Mouse (Mus musculus) cerebellum, postnatal 4 days (tissue): ENCODE measurements around the gene Ksr1.

Experiments
- DNase-seq, 2 experiments: peaks; one replicate each; pipeline ENCODE4 v3.0.0; 2022; ENCODE audit warnings: low spot score in 2 of 2, mixed read lengths in 1 of 2

Ksr1 gene

DNA sequence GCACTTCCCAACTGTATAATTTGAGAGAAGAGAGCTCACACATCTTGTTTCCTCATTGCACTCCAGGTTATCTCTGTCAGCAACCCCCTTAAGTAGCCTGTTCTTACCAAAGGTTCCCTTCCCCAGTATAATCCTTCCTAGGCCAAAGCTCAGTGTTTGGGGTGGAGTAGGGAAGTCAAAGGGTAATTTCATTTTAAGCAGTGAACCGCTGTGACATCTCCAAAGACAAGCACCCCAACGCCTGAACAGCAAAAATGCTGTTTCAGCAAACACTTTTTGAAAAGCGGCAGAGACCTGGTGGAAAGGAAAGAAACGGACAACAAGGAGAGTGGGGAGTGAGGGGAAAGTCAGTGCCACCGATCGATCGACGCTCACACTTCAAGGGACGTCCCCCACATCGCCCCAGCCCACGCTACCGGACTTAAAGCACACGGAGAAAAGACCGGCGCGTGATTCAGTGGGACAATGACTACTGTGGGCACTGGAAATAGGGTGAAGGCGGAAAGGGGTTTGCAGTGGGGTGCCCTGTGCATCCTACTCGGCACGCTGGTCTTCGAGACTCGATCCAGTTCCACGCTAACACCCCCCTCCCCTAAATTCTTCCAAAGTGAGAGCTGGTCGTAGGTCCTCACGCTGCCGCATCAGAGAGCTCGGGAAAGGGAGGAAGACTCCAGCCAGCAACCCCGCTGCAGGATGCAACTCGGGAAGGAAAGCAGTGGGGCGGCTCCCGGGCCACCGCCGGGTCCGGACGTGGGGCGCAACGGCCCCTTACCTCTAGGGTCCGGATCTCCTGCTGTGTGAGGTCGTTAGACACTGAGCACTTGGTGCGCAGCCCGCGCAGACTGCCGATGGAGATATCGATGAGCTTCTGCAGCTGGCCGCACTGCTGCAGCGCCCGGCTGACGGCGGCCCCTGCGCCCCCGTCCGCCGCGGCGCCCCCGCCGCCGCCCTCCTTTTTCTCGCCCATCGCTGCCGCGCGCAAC is 633 bp downstream of the Ksr1 start:
- peak in 1 of 2 experiments; percentile 44 for DNase-seq

DNA sequence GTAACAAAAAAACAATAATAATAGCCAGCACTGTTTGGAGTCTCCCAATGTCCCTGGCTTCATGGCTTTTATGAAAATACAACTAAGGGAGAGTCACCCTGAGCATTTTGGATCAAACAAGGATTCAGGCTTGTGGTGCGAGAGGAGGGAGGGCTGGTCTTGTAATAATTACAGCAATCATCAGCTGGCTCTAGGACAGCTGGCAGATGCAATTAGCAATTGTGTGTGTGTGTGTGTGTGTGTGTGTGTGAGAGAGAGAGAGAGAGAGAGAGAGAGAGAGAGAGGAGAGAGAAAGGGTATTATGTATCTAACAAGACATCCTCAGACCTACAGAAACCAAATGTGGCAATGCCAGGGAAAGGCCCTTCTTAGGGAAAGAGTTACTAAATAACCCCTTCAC is 1.5 kb downstream of the Ksr1 start:
- DNase-seq = no peak

DNA sequence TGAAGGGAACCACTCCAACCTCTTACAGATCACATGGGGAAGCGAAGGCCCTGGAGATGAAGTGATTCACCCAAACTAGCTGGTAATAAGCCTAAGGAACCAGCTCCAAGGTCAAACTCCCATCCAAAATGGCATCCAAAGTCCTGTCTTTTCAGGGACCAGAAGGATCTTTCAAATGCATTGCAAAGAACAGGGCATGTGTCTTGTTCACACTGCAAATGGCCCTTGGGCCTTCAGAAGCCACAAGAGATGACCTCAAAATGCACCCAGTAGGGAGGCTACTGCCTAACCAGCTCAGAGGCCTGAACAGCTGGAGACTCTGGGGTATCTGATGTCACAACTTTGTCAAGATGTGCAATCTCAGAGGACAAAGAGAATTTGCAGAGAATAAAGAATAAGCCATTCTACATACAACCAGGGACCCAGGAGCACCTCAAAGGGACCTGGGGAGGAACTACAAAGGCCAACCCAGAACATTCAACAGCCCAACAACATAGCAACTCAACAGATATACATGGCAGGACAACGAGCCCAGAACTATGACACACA is 2.1 kb downstream of the Ksr1 start:
- no peak for DNase-seq

DNA sequence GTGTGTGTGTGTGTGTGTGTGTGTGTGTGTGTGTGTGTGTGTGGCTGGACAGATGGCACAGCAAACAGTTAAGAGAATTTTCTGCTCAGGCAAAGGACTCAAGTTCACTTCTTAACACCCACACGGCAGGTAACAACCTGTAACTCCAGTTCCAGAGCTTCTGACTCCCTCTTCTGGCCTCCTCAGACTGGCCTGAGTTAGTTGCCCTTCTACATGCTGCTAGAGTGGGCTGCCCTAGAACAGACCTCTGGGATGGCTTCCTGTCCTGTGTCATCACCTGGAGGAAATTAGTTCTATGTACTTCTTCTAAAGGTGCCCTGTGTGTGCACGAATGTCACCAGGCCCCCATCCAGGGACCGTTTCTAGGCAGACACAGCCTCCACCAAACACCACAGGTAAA is 2.9 kb downstream of the Ksr1 start:
- no peak for DNase-seq

DNA sequence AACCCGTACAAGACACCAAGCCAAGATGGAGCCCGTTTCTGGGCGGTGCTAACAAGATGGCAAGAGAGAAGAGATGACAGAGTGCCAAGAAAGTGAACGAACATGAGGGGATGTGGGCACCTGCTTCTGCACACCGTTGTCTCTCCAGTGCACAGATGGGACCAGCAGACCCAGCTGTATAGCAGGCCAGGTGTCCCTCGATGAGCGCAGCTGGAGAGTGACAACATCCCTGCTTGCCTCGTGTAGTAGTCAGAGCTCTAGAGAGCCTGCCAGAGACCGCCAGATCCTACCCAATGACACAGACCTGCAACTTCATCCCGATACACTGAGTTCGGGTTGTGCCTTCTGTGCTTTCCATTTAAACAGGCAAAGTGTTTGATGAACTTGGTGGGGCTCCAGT is 3.8 kb downstream of the Ksr1 start:
- no peak for DNase-seq

DNA sequence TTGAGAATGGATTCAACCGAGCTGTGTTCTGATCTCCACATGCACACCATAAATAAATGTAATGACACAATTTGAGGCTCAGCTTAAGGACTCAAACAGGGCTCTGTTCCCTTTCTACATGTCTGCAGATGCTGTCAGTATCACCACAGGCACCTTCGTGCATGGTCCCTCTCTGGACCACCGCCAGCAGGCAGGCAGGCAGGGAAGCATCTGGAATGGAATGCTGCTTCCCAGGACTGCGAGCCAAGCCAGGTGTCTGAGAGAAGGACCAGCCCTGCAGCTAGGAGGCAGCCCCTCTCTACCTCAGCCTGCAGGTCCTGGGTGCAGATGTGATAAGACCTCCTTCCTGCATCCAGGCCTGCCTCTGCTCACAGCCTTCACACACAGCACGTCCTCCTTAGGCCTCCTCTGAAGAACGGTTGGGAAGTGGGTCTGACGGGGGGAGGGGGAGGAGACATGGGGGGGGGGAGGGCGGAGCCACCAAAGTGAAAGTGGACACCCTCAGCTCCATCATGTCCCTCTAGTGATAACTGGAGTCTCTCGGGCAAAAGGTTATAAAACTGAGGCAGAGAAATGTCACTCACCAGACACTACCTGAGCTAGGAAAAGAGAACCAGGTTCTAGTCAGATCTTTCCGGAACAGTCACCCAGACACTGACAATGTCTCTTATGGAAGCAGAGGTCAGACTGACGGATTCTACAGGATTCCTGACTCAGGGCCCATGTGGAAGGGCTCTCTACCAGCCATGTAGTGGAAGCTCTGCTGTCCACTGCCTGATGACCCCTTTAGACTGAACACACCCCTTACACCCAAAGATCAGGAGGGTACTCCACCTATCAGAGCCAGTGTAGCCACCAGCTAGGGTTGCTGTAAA is 4.7 kb downstream of the Ksr1 start:
- no peak for DNase-seq

DNA sequence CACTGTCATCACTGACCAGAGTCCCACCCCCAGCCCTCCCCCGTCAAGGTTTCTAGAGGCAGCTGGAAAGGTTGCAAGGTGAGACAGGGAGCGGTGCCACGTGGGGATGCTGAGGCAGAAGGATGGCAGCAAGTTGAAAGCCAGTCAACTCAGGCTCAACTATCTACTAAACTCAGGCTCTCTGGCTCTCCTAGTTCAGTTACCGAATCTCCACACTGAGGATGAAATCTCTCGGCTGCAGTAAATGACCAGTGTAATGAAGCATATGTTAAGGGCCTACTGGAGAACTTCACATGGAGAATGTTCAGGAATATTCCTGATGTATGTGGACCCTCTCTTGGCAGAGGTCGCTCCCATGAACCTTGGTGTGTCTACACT is 5.7 kb downstream of the Ksr1 start:
- no peak for DNase-seq

DNA sequence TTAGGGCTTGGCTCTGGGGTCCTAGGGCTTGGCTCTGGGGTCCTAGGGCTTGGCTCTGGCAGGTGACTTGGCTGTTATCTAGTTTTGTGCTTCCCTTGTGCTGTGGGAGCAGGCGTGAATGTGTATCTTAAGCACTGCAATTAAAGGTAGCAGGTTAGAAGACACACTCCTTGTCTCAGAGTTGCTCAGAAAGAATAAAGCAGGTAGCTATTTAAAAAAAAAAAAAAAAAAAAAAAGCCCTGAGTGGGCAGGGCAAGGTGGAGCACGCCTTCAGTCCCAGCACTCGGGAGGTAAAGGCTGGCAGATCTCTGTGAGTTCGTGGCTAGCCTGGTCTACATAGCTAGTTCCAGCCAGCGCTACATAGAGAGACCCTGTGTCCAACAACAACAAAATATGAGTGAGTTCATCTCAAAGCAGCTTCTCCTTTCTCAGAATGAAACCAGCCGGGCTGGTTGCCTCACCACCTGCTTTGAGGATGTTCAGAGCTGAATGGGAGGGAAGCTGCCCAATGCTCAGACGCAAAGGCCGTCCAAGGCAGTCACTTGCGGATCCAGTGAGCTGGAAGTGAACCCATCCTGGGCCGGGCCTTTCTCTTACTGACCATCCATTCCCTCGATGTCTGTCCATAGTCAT is 6.2 kb downstream of the Ksr1 start:
- DNase-seq = no peak

DNA sequence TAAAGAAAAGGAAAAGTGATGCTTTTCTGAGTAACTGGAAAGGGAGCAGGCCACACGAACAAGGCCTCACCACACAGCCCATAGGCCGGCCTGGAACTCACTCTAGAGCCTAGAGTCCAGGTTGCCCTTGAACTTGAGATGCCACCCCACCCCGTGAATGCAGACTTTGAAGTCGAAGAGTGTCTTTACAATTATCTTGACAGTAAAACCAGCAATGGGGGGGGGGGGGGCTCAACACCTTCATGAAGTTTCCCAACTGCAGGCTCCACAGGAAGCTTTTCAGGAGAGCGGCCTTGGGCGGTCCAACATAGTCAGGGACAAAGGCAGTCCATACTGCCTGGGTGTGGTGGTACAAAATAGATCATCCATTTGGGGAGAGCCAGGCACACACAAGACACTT is 7.6 kb downstream of the Ksr1 start:
- no peak for DNase-seq

DNA sequence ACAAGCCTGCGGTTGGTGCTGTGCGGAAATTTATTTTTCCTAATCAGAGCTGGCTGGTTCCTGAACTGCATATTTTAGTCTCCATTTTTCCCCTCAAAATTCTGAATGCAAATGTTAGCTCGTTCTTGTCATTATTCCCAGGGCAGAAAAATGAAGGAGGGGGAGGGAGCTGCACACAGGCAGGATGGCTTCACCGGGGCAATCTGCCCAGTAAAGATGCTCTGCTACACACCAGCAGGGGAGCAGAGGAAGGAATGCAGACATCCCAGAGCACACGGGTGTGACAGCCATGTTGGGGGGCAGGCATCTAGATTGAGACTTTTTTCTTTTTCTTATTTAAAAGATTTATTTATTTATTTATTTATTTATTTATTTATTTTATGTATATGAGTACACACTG is 9.0 kb downstream of the Ksr1 start:
- DNase-seq = no peak

DNA sequence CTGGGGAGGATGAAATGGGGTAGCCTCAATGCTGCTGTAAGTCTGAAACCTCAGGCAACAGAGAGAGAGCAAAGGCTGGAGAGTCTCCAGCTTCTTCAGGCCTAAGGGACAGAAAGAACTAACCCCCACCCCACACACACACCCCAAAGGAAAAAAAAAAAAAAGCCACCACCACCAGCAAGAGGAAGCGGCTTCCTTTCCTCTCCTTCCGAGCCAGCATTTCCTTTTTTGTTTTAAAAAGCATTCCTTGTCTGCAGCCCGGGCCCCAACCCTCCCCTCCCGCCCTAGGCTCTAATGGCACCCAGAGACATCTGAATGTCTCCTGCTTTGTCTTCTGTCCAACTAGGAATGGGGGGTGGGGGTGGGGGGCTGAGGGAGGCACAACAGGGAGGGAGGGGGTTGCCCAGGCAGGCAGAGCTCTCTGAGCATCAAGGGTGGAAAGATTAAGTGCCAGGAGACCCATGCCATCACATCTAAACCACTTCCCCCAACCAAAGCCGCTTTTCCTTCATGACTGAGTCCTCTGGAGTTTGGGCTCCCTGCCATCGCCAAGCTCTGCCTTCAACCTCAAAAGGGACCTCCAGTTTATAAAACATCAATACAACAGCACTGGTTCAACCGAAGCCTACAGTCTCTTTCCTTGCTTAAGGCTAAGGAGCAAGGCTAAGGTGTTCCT is 10.4 kb downstream of the Ksr1 start:
- no peak for DNase-seq

DNA sequence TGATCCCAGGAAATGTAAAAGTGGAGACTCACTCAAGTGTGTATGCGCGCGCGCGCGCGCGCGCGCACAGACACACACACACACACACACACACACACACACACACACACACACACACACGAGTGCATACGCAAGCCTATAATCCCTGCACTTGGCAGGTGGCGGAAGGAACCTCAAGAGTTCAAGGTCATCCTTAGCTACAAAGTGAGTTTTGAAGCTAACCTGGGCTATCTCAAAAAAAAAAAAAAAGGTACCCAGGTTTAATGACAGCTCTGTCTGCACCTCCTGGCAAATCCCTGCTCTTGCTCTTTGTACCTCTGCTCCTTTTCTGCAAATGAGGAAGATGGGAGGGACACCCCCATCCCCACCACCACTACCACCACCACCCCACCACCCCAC is 11.1 kb downstream of the Ksr1 start:
- no peak for DNase-seq

DNA sequence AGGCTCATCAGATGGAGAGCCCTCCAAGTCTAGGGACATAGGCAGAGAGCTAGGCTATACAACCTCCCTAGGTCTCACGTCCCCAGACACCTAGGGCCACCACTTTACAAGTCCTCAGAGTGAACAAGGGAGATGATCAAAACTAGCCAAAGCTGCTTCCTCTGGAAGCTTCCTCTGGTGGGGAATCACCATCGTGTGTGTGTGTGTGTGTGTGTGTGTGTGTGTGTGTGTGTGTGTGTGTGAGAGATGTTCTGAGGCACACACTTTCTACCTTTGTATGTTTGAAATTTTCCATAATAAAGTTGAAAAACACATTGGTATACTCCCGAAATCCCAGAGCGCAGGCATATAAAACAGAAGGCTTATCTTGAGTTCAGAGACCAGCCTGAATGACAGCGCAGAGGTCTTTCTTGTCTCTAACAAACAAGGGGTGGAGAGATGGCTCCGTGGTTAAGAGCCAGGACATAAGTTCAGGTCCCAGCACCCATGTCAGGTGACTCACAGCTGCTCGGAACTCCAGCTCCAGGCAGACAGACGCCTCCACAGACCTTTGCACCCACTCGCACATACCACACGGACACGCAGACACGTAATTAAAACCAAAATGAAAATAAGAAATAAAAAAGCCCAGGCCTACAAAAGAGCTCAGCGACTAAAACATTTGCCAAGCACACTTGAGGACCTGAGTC is 11.6 kb downstream of the Ksr1 start:
- no peak for DNase-seq

DNA sequence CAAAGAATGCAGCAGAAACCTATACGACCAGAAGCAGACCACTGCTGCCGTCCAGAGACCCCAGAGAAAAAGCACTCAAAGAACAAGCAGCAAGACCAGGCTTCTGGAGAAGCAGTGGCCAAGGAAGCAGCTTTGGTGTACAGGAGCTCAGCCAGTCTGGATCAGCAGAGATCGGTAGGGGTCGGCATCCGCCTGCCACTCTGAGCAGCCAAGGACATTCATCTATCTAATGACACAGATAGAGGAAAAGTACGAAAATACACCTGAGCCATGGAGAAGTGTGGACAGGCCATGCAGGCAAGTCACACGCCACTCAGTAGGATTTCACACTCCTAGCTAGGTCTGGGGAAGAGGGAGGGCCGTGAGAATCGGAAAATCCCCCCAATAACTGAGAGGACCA is 12.2 kb downstream of the Ksr1 start:
- DNase-seq = no peak

DNA sequence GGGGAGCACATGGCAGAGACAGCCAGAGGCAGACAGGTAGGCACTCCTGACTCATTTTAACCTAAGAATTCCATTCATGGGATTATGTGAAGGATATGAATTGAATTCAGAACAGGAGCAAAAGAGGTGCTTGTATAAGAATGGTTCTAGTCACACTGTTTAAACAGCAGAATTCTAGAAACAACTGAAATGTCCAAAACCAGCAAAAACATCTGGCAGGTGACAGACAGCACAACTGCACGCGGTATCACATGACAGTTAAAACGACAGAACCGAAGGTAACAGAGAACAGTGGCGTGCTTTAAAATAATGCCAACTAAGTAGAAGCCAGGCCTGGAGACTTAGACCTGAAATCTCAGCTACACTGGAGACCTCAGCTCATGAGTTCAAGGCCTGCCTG is 13.2 kb downstream of the Ksr1 start:
- DNase-seq = no peak

DNA sequence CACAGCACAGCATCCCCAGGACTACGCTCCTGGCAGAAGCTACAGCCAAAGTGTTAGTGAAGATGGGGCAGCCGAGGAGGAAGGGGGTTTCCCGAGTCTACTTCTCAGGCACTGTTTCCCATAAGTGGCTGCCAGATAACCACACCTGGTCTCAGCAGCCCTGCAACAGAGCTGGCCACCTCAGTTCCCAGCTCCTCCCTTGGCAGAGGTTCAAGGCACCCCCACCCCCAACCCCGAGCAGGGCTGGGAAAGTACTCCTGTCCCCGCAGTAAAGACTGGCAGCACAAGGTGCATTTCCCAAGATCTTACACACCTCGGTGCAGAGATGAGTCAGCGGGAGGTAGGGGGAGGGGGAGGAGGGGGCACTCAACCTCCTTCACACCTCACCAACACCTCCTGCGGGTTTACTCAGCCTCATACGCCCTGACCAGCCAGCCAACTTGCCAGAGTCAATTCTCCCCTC is 14.2 kb downstream of the Ksr1 start:
- DNase-seq = no peak

DNA sequence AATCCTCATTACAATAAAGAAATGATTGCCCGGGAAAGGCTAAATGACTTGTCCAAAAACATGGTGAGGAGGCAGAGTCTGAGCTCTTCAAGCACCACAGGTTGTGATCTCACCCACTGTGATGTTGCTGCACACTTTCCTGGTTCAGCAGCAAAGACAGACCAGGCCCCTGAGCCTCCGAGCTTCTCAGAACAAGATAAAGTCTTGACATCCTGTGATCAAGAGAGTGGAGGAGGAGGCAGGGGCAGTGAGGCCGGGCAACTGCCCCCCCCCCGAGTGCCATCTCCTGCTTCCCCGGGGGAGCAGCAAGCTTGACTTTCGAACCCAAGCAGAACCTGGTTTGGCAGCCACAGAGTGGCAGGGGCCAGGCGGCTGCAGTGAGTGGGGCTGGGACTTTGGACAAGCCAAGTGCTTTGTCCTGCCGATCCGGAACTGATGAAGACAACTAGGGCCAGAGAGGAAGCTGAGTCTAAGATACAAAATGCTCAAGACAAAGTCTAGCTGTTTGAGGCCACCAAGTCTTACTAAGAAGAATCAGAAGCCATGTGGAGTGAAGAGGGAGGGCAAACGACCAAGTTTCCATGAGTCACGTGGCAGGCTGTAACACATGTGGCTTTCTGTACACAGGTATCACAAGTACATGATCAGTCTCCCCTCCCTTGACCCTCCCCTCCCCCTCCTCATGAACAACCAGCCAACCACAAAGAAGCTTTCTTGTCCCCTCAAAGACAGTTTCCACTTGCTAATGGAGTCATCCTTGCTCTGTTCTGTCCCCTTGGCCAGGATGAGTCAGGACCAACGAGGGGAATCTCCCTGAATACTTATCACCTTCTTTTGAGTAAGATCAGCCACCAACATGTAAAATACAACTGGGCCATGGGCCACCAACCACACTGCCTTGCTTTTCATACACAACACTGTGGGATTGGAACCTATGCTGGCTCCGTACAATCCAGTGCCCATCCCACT is 16.5 kb downstream of the Ksr1 start:
- no peak for DNase-seq

DNA sequence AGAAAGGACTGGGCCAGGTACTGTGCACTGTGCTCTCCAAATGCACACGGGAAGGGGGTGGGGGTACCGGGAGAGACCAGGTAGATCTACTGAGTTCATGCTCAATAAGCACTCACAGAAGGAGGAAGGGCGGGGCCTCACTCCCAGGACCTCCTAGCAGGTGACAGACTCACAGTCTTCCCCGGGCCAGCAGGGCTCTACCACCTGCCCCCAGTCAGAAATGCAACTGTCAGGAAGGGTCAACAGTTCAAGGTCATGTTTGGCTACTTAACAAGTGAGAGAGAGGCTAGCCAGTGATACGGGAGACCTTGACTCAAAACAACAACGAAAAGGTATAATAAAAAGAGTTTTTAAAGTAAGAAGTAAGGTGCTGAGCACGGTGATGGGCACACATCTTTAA is 18.0 kb downstream of the Ksr1 start:
- DNase-seq = no peak

DNA sequence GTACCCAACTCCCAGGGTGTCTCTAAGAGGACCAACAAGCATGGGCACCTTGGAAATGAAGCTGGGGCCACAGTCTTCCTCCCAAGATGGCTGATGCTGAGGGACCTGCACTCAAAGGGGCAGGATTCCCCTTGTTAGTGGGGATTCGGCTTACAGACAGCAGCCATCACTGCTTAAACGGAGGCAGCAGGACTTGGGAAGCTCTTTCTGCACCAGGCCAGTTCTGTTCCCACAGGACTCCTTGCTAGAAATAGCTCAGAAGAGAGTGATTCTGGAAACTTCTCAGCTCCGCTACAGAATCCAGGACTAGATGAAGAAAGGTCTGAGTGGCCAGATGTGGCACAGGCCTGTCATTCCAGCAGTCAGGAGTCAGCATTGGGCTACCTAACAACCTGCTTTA is 19.2 kb downstream of the Ksr1 start:
- no peak for DNase-seq

DNA sequence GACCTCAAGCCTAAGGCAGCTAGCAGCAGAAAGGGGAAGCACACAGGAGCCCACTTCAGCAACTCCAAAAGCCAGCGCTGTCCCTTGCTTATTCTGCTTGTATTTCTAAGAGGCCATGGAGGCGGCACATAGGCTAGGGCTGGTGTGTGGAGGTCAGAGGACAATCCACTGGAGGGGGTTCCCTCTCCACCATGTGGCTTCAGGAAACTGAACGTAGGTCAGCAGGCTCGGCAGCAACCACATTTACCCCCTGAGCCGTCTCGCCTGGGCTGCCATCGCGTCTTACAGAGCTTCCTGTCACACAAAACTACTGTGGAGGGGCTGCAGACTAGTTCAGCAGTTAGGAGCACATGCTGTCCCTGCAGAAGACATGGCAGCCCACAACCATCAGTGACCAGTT is 20.4 kb downstream of the Ksr1 start:
- DNase-seq = no peak
